Mouse (Mus musculus) G1E-ER4 (cell line): ENCODE data around the gene Gm5114. TPM values are rescaled to one million over a fixed set of nuclear protein-coding genes. Genes with fewer than 3 reads are reported as not detected.
"Not testable (repeated sequence)": the region's sequence is repeated elsewhere in the genome, so short reads cannot be mapped to it uniquely, and the experiment has no call there.

Experiments
- GATA1 ChIP-seq: IDR thresholded peaks from one replicate; pipeline ENCODE4 v1.8.0; 2012; ENCODE audit warnings: low read length, inconsistent platforms
- polyA plus RNA-seq: library from polyadenylated mRNA; stranded (reverse); fragments of >175 nt; gene quantifications from 2 replicates; pipeline ENCODE4 v1.2.3, GENCODE M21; 2012

Gm5114 gene
- polyA plus RNA-seq, result not detected in 2 replicates

- not testable (repeated sequence) for TF ChIP-seq GATA1
Observed at GRCm38 (mm10) chr7:39413060-39413459, at the start of gene Gm5114. Gene Gm5114 (minus strand): TSS chr7:39413160.

GRCm38 (mm10) chr7:39455806-39456205 is 42.8 kb upstream of the Gm5114 start:
- no peak for TF ChIP-seq GATA1

GRCm38 (mm10) chr7:39449260-39450021 is 36.5 kb upstream of the Gm5114 start:
- TF ChIP-seq GATA1, result no peak

GRCm38 (mm10) chr7:39448626-39449242 is 35.8 kb upstream of the Gm5114 start:
- TF ChIP-seq GATA1, result no peak

- TF ChIP-seq GATA1, result no peak
Observed at GRCm38 (mm10) chr7:39441237-39441636, 28.3 kb upstream of the Gm5114 start.

GRCm38 (mm10) chr7:39440362-39440761 is 27.4 kb upstream of the Gm5114 start:
- TF ChIP-seq GATA1, result no peak

Other genes with a start within 250 kb of the Gm5114 start
- gene Zfp619, start 104.6 kb upstream of the Gm5114 start, polyA plus RNA-seq, result 0.13 TPM in 2 replicates